Mouse (Mus musculus) intestine, embryonic 16.5 days (tissue): Measurements from ENCODE around the gene Defb48. TPM values are rescaled to one million over a fixed set of nuclear protein-coding genes. Genes with fewer than 3 reads are reported as not detected.

ENCODE experiments used
- ATAC-seq: fragments of 200-750 bp; cut with Nextera tagmentation; 2 replicates; pipeline ENCODE4 v1.8.0; 2017; ENCODE audit warnings: moderate TSS enrichment, moderate library complexity
- H3K27ac ChIP-seq: fragments of 300-500 bp; sonication (generic); 2 replicates; pipeline ENCODE4 v1.5.1; 2014; ENCODE audit warnings: mild to moderate bottlenecking, low read length
- H3K27me3 ChIP-seq: fragments of 300-500 bp; sonication (generic); replicated peaks from 2 replicates; pipeline ENCODE4 v1.6.1; 2014; ENCODE audit warnings: low read length, control low read depth, mixed read lengths; ENCODE audit not compliant: control insufficient read depth, insufficient read depth
- H3K36me3 ChIP-seq: fragments of 300-500 bp; sonication (generic); 2 replicates; pipeline ENCODE4 v1.6.1; 2014; ENCODE audit warnings: low read length, control low read depth; ENCODE audit not compliant: control insufficient read depth, insufficient read depth
- H3K4me1 ChIP-seq: fragments of 300-500 bp; sonication (generic); 2 replicates; pipeline ENCODE4 v1.6.1; 2014; ENCODE audit warnings: low read length, control low read depth, mixed read lengths; ENCODE audit not compliant: control insufficient read depth, insufficient read depth
- H3K4me2 ChIP-seq: fragments of 300-500 bp; sonication (generic); 2 replicates; pipeline ENCODE4 v1.6.1; 2014; ENCODE audit warnings: low read depth, low read length, control low read depth
- H3K4me3 ChIP-seq: fragments of 300-500 bp; sonication (generic); 2 replicates; pipeline ENCODE4 v1.5.1; 2014; ENCODE audit warnings: mild to moderate bottlenecking, low read length
- H3K9ac ChIP-seq: fragments of 300-500 bp; sonication (generic); 2 replicates; pipeline ENCODE4 v1.6.1; 2014; ENCODE audit warnings: low read depth, low read length
- H3K9me3 ChIP-seq: fragments of 300-500 bp; sonication (generic); 2 replicates; pipeline ENCODE4 v1.6.1; 2016; ENCODE audit warnings: low read length, control low read depth; ENCODE audit not compliant: control insufficient read depth
- WGBS: fragments of 180-500 bp; shearing (Covaris S2); extraction: QIAGEN DNeasy Blood & Tissue Kit; methylation state at CpG from one replicate; pipeline ENCODE4 v1.1.7; 2014; 5-methylcytosine and 5-hydroxymethylcytosine counted together
- polyA plus RNA-seq: library from polyadenylated mRNA; unstranded; fragments of >200 nt; fragmentation: Nextera tagmentation; extraction: Ambion mirVana; gene quantifications from 2 replicates; pipeline ENCODE4 v1.2.1, GENCODE M21; 2015

Defb48 gene
- polyA plus RNA-seq: not detected in 2 replicates

GRCm38 (mm10) chr14:62984410-62984809, at the start of gene Defb48:
Gene Defb48, minus strand, starts transcription at chr14:62984510.
- Histone ChIP-seq H3K4me3 (no peak within 1 kb of the TSS), H3K36me3 (no peaks in the 10 kb centered on the region), H3K9me3 (no peaks in the 10 kb centered on the region), H3K27ac (no peak within 1 kb of the TSS), H3K4me1 (no peaks in the 10 kb centered on the region), H3K4me2 (no peak within 1 kb of the TSS), H3K9ac (no peak within 1 kb of the TSS), H3K27me3 (no peaks in the 10 kb centered on the region)
- ATAC-seq: no peak
- 78% methylated on average over 1 of the region's 1 CpGs for WGBS

- H3K4me2 ChIP-seq: no peak overlapping the region
- H3K4me3 ChIP-seq: no peak overlapping the region
- H3K9ac ChIP-seq: no peak overlapping the region
- ATAC-seq: no peak
- H3K27me3 ChIP-seq: no peaks in the 10 kb centered on the region
- H3K27ac ChIP-seq: no peak overlapping the region
- no peaks in the 10 kb centered on the region for H3K36me3 ChIP-seq
- WGBS: 49% methylated on average over 6 of the region's 6 CpGs
- no peaks in the 10 kb centered on the region for H3K4me1 ChIP-seq
- H3K9me3 ChIP-seq: no peaks in the 10 kb centered on the region
Measured at GRCm38 (mm10) chr14:63020524-63021156, 36.3 kb upstream of the Defb48 start.

DNA sequence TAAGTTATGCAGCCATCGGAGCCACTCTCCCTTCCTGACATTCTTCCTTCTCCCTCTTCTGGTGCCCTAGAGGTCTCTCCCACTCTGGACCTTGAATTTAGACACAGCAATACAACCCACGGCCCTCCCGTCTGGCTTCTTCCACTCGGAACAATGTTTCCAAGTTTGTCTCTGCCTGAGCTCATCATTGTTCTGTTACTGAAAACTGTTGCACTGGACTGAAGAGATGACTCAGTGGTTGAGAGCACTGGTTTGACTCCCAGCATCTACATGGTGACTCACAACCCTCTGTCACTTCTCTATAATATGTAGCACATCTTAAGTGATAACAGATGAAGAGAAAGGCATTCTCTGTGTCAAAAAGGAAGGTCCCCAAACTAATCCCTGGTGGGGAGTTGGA, 30.4 kb upstream of the Defb48 start:
- 85% methylated on average over 4 of the region's 4 CpGs for WGBS
- ATAC-seq: no peak
- no peaks in the 10 kb centered on the region for H3K36me3 ChIP-seq
- no peaks in the 10 kb centered on the region for H3K9me3 ChIP-seq
- no peaks in the 10 kb centered on the region for H3K4me1 ChIP-seq
- H3K4me3 ChIP-seq: no peak overlapping the region
- no peak overlapping the region for H3K9ac ChIP-seq
- H3K27ac ChIP-seq: no peak overlapping the region
- H3K27me3 ChIP-seq: no peaks in the 10 kb centered on the region
- H3K4me2 ChIP-seq: no peak overlapping the region

DNA sequence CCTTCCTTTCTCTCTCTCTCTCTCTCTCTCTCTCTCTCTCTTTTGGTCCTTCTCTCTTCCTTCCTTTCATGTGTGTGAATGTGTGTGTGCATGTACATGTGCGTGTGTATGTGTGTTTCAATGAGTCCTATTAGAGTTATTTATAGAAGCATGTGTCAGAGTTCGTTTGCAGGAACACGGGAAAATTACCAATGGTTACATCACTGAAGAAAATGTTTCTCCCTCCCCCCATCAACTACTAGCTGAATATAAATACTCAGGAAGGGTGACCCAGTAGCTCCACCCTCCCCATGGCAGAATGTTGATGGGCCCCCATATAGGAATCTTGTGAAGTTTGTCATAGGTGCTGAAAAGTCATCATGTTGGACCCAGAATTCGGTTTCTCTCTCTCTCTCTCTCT, 28.8 kb upstream of the Defb48 start:
- Histone ChIP-seq H3K9ac (no peak overlapping the region), H3K4me3 (no peak overlapping the region), H3K4me2 (no peak overlapping the region), H3K27me3 (no peaks in the 10 kb centered on the region), H3K36me3 (no peaks in the 10 kb centered on the region), H3K4me1 (no peaks in the 10 kb centered on the region), H3K9me3 (no peaks in the 10 kb centered on the region), H3K27ac (no peak overlapping the region)
- no peak for ATAC-seq
- 73% methylated on average over 4 of the region's 4 CpGs for WGBS

GRCm38 (mm10) chr14:63011471-63011870, 27.2 kb upstream of the Defb48 start, which contains the start of gene Defb43:
Gene Defb43, plus strand, starts transcription at chr14:63011771.
- no peaks in the 10 kb centered on the region for H3K4me1 ChIP-seq
- H3K27me3 ChIP-seq: no peaks in the 10 kb centered on the region
- H3K4me2 ChIP-seq: no peak within 1 kb of the TSS
- no peak within 1 kb of the TSS for H3K27ac ChIP-seq
- no peak within 1 kb of the TSS for H3K9ac ChIP-seq
- WGBS: 95% methylated on average over 5 of the region's 5 CpGs
- H3K9me3 ChIP-seq: no peaks in the 10 kb centered on the region
- H3K36me3 ChIP-seq: no peaks in the 10 kb centered on the region
- no peak for ATAC-seq
- no peak within 1 kb of the TSS for H3K4me3 ChIP-seq

DNA sequence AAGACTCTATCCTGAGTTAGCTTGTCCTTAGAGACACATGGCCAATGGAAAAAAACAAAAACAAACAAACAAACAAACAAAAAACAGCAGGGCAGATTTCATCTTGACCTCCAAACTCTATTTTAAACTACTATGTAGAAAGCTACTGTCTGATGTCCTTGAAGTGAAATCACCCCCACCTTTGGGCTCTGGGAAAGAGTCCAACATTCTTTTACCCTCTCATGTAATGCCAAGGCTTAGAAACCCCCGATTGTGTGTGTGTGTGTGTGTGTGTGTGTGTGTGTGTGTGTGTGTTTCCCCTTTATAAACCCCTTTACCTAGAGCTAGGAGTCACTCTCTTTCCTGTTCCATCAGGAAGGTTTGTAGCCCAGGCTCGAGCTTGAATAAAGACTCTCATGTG, 18.3 kb upstream of the Defb48 start:
- no peaks in the 10 kb centered on the region for H3K9me3 ChIP-seq
- H3K27ac ChIP-seq: no peak overlapping the region
- H3K36me3 ChIP-seq: no peaks in the 10 kb centered on the region
- ATAC-seq: no peak
- H3K4me2 ChIP-seq: no peak overlapping the region
- H3K4me3 ChIP-seq: no peak overlapping the region
- 67% methylated on average over 2 of the region's 2 CpGs for WGBS
- H3K4me1 ChIP-seq: no peaks in the 10 kb centered on the region
- no peaks in the 10 kb centered on the region for H3K27me3 ChIP-seq
- no peak overlapping the region for H3K9ac ChIP-seq

GRCm38 (mm10) chr14:62998977-62999376, 14.7 kb upstream of the Defb48 start:
- no peaks in the 10 kb centered on the region for H3K27me3 ChIP-seq
- no peak overlapping the region for H3K4me3 ChIP-seq
- 82% methylated on average over 4 of the region's 4 CpGs for WGBS
- H3K9me3 ChIP-seq: no peaks in the 10 kb centered on the region
- no peak overlapping the region for H3K27ac ChIP-seq
- H3K36me3 ChIP-seq: no peaks in the 10 kb centered on the region
- no peak overlapping the region for H3K9ac ChIP-seq
- no peak for ATAC-seq
- H3K4me2 ChIP-seq: no peak overlapping the region
- H3K4me1 ChIP-seq: no peaks in the 10 kb centered on the region

- no peaks in the 10 kb centered on the region for H3K9me3 ChIP-seq
- no peaks in the 10 kb centered on the region for H3K36me3 ChIP-seq
- ATAC-seq: no peak
- no peak within 1 kb of the TSS for H3K4me3 ChIP-seq
- WGBS: 85% methylated on average over 8 of the region's 8 CpGs
- H3K9ac ChIP-seq: no peak within 1 kb of the TSS
- no peaks in the 10 kb centered on the region for H3K27me3 ChIP-seq
- no peaks in the 10 kb centered on the region for H3K4me1 ChIP-seq
- H3K27ac ChIP-seq: no peak within 1 kb of the TSS
- no peak within 1 kb of the TSS for H3K4me2 ChIP-seq
Measured at GRCm38 (mm10) chr14:62997777-62998176, 13.5 kb upstream of the Defb48 start, which contains the start of gene Defb47. Gene Defb47, plus strand, starts transcription at chr14:62998077.

GRCm38 (mm10) chr14:62991849-62992510, 7.7 kb upstream of the Defb48 start:
- H3K36me3 ChIP-seq: no peaks in the 10 kb centered on the region
- WGBS: 74% methylated on average over 7 of the region's 7 CpGs
- H3K9me3 ChIP-seq: no peaks in the 10 kb centered on the region
- H3K9ac ChIP-seq: no peak overlapping the region
- no peaks in the 10 kb centered on the region for H3K27me3 ChIP-seq
- ATAC-seq: no peak
- no peak overlapping the region for H3K4me3 ChIP-seq
- no peak overlapping the region for H3K4me2 ChIP-seq
- H3K27ac ChIP-seq: no peak overlapping the region
- H3K4me1 ChIP-seq: no peaks in the 10 kb centered on the region
